Mouse (Mus musculus) monocyte, adult 2 months (primary cell): ENCODE data around the gene Gucd1.

ENCODE experiments used
- DNase-seq, 2 experiments: peaks; one replicate each; pipeline ENCODE4 v3.0.0; 2022; ENCODE audit warnings: low spot score in 2 of 2, low read depth in 1 of 2

The Gucd1 gene

GRCm38 (mm10) chr10:75327081-75327480 lies 190.7 kb downstream of the Gucd1 start:
- no peak for DNase-seq

GRCm38 (mm10) chr10:75326553-75326952 lies 191.2 kb downstream of the Gucd1 start:
- DNase-seq: peak; percentile 63 to 81

- no peak for DNase-seq
Observed at GRCm38 (mm10) chr10:75325821-75326220, 192.0 kb downstream of the Gucd1 start.

- DNase-seq: no peak
Observed at GRCm38 (mm10) chr10:75324391-75324790, 193.4 kb downstream of the Gucd1 start.

- no peak for DNase-seq
Observed at GRCm38 (mm10) chr10:75323986-75324385, 193.8 kb downstream of the Gucd1 start.

GRCm38 (mm10) chr10:75322966-75323365 lies 194.8 kb downstream of the Gucd1 start:
- DNase-seq: no peak

GRCm38 (mm10) chr10:75320321-75320720 lies 197.5 kb downstream of the Gucd1 start:
- no peak for DNase-seq

- peak in 1 of 2 experiments; percentile 46 for DNase-seq
Observed at GRCm38 (mm10) chr10:75318206-75318605, 199.6 kb downstream of the Gucd1 start.

- peak in 1 of 2 experiments; percentile 62 for DNase-seq
Observed at GRCm38 (mm10) chr10:75316908-75317761, 200.6 kb downstream of the Gucd1 start.

- no peak for DNase-seq
Observed at GRCm38 (mm10) chr10:75316872-75316907, 201.1 kb downstream of the Gucd1 start, which contains the start of gene Adora2a. Adora2a (plus strand) TSS chr10:75316877.

- no peak for DNase-seq
Observed at GRCm38 (mm10) chr10:75316472-75316871, 201.3 kb downstream of the Gucd1 start.

GRCm38 (mm10) chr10:75315756-75316155 lies 202.0 kb downstream of the Gucd1 start:
- no peak for DNase-seq

- DNase-seq: no peak
Observed at GRCm38 (mm10) chr10:75314190-75314980, 203.4 kb downstream of the Gucd1 start.

- DNase-seq: no peak
Observed at GRCm38 (mm10) chr10:75312361-75312760, 205.4 kb downstream of the Gucd1 start.

GRCm38 (mm10) chr10:75307130-75307529 lies 210.6 kb downstream of the Gucd1 start:
- DNase-seq: no peak

- no peak for DNase-seq
Observed at GRCm38 (mm10) chr10:75304413-75304812, 213.4 kb downstream of the Gucd1 start.

- DNase-seq: no peak
Observed at GRCm38 (mm10) chr10:75304049-75304405, 213.7 kb downstream of the Gucd1 start.

- DNase-seq: no peak
Observed at GRCm38 (mm10) chr10:75303324-75304048, 214.3 kb downstream of the Gucd1 start.

- DNase-seq: no peak
Observed at GRCm38 (mm10) chr10:75302536-75302935, 215.2 kb downstream of the Gucd1 start.

- no peak for DNase-seq
Observed at GRCm38 (mm10) chr10:75301937-75302336, 215.8 kb downstream of the Gucd1 start.

GRCm38 (mm10) chr10:75301195-75301806 lies 216.5 kb downstream of the Gucd1 start:
- DNase-seq: no peak
